Mouse (Mus musculus) hindbrain, postnatal 0 days (tissue): Measurements from ENCODE around the gene Hbq1b. TPM values are rescaled to one million over a fixed set of nuclear protein-coding genes. Genes with fewer than 3 reads are reported as not detected.
"Not testable (repeated sequence)": the region's sequence is repeated elsewhere in the genome, so short reads cannot be mapped to it uniquely, and the experiment has no call there.

Experiments used
- ATAC-seq: fragments of 200-750 bp; cut with Nextera tagmentation; 2 replicates; pipeline ENCODE4 v1.8.0; 2017; ENCODE audit warnings: mild to moderate bottlenecking, moderate TSS enrichment, moderate library complexity
- DNase-seq: peaks from one replicate; pipeline ENCODE4 v3.0.0-alpha.2; 2015; ENCODE audit warnings: low spot score
- H3K27ac ChIP-seq: fragments of 300-500 bp; sonication (generic); 2 replicates; pipeline ENCODE4 v1.5.1; 2014; ENCODE audit warnings: mild to moderate bottlenecking
- H3K27me3 ChIP-seq: fragments of 300-500 bp; sonication (generic); 2 replicates; pipeline ENCODE4 v1.6.1; 2014; ENCODE audit warnings: low read length, mixed read lengths; ENCODE audit not compliant: insufficient read depth
- H3K36me3 ChIP-seq: fragments of 300-500 bp; sonication (generic); 2 replicates; pipeline ENCODE4 v1.6.1; 2014; ENCODE audit warnings: low read length, mixed read lengths; ENCODE audit not compliant: insufficient read depth
- H3K4me1 ChIP-seq: fragments of 300-500 bp; sonication (generic); 2 replicates; pipeline ENCODE4 v1.6.1; 2014; ENCODE audit warnings: antibody characterized with exemption, low read length, mixed read lengths; ENCODE audit not compliant: insufficient read depth
- H3K4me2 ChIP-seq: fragments of 300-500 bp; sonication (generic); 2 replicates; pipeline ENCODE4 v1.6.1; 2014; ENCODE audit warnings: low read depth, mild to moderate bottlenecking, low read length, moderate library complexity, mixed read lengths
- H3K4me3 ChIP-seq: fragments of 300-500 bp; sonication (generic); 2 replicates; pipeline ENCODE4 v1.5.1; 2014; ENCODE audit warnings: low read length
- H3K9ac ChIP-seq: fragments of 300-500 bp; sonication (generic); replicated peaks from 2 replicates; pipeline ENCODE4 v1.6.1; 2014; ENCODE audit warnings: mild to moderate bottlenecking, low read length, moderate library complexity, mixed read lengths
- H3K9me3 ChIP-seq: fragments of 300-500 bp; sonication (generic); 2 replicates; pipeline ENCODE4 v1.6.1; 2016; ENCODE audit warnings: low read length, mixed read lengths
- CTCF ChIP-seq: IDR thresholded peaks from 2 replicates; pipeline ENCODE4 v1.5.1; 2016; ENCODE audit warnings: antibody characterized with exemption, control low read depth, low read depth
- whole genome bisulfite sequencing: fragments of 180-500 bp; shearing (Covaris S2); extraction: QIAGEN DNeasy Blood & Tissue Kit; methylation state at CpG from one replicate; pipeline ENCODE4 v1.1.7; 2014; 5-methylcytosine and 5-hydroxymethylcytosine counted together
- polyA plus RNA-seq: library from polyadenylated mRNA; unstranded; fragments of >200 nt; fragmentation: Nextera tagmentation; extraction: Ambion mirVana; gene quantifications from 2 replicates; pipeline ENCODE4 v1.2.1, GENCODE M21; 2015
- total RNA-seq: library from RNA; depleted of rRNA; stranded (reverse); fragments of >200 nt; gene quantifications from 2 replicates; pipeline ENCODE4 v1.2.3, GENCODE M21; 2014

The Hbq1b gene
- total and polyA plus RNA-seq, 2 experiments from 2014 or later, result 1.0 to 1.4 TPM

- no peaks in the 10 kb centered on the region for H3K9me3 ChIP-seq
- H3K9ac ChIP-seq, result no peak overlapping the region
- no peak overlapping the region for H3K27ac ChIP-seq
- TF ChIP-seq CTCF, result no peak
- no peaks in the 10 kb centered on the region for H3K27me3 ChIP-seq
- WGBS, result 80% methylated on average over 12 of the region's 12 CpGs
- no peak for ATAC-seq
- no peak overlapping the region for H3K4me3 ChIP-seq
- no peak for DNase-seq
- no peaks in the 10 kb centered on the region for H3K4me1 ChIP-seq
- no peaks in the 10 kb centered on the region for H3K36me3 ChIP-seq
- no peak overlapping the region for H3K4me2 ChIP-seq
Measured at GRCm38 (mm10) chr11:32278458-32278957, 8.3 kb upstream of the Hbq1b start.

- WGBS, result 61% methylated on average over 2 of the region's 2 CpGs
Measured at GRCm38 (mm10) chr11:32280646-32281045, 6.1 kb upstream of the Hbq1b start.

GRCm38 (mm10) chr11:32281416-32282144, 5.2 kb upstream of the Hbq1b start:
- no peaks in the 10 kb centered on the region for H3K4me1 ChIP-seq
- ATAC-seq (no peak), DNase-seq (no peak)
- H3K4me3 ChIP-seq, result no peak overlapping the region
- H3K27me3 ChIP-seq, result no peaks in the 10 kb centered on the region
- no peak overlapping the region for H3K4me2 ChIP-seq
- no peaks in the 10 kb centered on the region for H3K36me3 ChIP-seq
- TF ChIP-seq CTCF, result no peak
- 50% methylated on average over 1 of the region's 1 CpGs for WGBS
- H3K27ac ChIP-seq, result no peak overlapping the region
- H3K9me3 ChIP-seq, result no peaks in the 10 kb centered on the region
- H3K9ac ChIP-seq, result no peak overlapping the region

More at GRCm38 (mm10) chr11:32280646-32281045, 6.1 kb upstream of the Hbq1b start:
- no peaks in the 10 kb centered on the region for H3K4me1 ChIP-seq
- no peak overlapping the region for H3K9ac ChIP-seq
- no peak for TF ChIP-seq CTCF
- H3K27me3 ChIP-seq, result no peaks in the 10 kb centered on the region
- H3K36me3 ChIP-seq, result no peaks in the 10 kb centered on the region
- DNase-seq (no peak), ATAC-seq (no peak)
- H3K4me2 ChIP-seq, result no peak overlapping the region
- H3K9me3 ChIP-seq, result no peaks in the 10 kb centered on the region
- no peak overlapping the region for H3K4me3 ChIP-seq
- no peak overlapping the region for H3K27ac ChIP-seq

GRCm38 (mm10) chr11:32283091-32283777, 3.5 kb upstream of the Hbq1b start, which contains the start of gene Hba-a1:
Gene Hba-a1 (plus strand): TSS chr11:32283511.
- not testable (repeated sequence) for DNase-seq, H3K9me3 ChIP-seq, H3K27me3 ChIP-seq, H3K27ac ChIP-seq, H3K36me3 ChIP-seq, H3K4me1 ChIP-seq, ATAC-seq, H3K9ac ChIP-seq, H3K4me3 ChIP-seq, H3K4me2 ChIP-seq
- 63% methylated on average over 1 of the region's 5 CpGs for WGBS

- not testable (repeated sequence) for DNase-seq, H3K27me3 ChIP-seq, ATAC-seq
Measured at GRCm38 (mm10) chr11:32284582-32284981, 2.2 kb upstream of the Hbq1b start.

GRCm38 (mm10) chr11:32285031-32285775, 1.6 kb upstream of the Hbq1b start:
- no peak for DNase-seq
- H3K36me3 ChIP-seq, result no peaks in the 10 kb centered on the region

More at GRCm38 (mm10) chr11:32284582-32284981, 2.2 kb upstream of the Hbq1b start:
- WGBS, result 57% methylated on average over 2 of the region's 2 CpGs
- not testable (repeated sequence) for H3K4me3 ChIP-seq, H3K4me2 ChIP-seq, H3K4me1 ChIP-seq, H3K9ac ChIP-seq, H3K36me3 ChIP-seq, H3K9me3 ChIP-seq, H3K27ac ChIP-seq

More at GRCm38 (mm10) chr11:32285031-32285775, 1.6 kb upstream of the Hbq1b start:
- ATAC-seq, result no peak
- Histone ChIP-seq H3K27me3 (no peaks in the 10 kb centered on the region), H3K4me2 (no peak overlapping the region), H3K9ac (no peak overlapping the region), H3K9me3 (no peaks in the 10 kb centered on the region), H3K4me3 (no peak overlapping the region), H3K4me1 (no peaks in the 10 kb centered on the region), H3K27ac (no peak overlapping the region)
- 86% methylated on average over 7 of the region's 7 CpGs for WGBS
- TF ChIP-seq CTCF, result no peak
